Mouse (Mus musculus): ENCODE measurements around the gene Fermt1. TPM values are rescaled to one million over a fixed set of nuclear protein-coding genes. Genes with fewer than 3 reads are reported as not detected.

The Fermt1 gene
- not detected in 4 replicates for total RNA-seq (2023)

DNA sequence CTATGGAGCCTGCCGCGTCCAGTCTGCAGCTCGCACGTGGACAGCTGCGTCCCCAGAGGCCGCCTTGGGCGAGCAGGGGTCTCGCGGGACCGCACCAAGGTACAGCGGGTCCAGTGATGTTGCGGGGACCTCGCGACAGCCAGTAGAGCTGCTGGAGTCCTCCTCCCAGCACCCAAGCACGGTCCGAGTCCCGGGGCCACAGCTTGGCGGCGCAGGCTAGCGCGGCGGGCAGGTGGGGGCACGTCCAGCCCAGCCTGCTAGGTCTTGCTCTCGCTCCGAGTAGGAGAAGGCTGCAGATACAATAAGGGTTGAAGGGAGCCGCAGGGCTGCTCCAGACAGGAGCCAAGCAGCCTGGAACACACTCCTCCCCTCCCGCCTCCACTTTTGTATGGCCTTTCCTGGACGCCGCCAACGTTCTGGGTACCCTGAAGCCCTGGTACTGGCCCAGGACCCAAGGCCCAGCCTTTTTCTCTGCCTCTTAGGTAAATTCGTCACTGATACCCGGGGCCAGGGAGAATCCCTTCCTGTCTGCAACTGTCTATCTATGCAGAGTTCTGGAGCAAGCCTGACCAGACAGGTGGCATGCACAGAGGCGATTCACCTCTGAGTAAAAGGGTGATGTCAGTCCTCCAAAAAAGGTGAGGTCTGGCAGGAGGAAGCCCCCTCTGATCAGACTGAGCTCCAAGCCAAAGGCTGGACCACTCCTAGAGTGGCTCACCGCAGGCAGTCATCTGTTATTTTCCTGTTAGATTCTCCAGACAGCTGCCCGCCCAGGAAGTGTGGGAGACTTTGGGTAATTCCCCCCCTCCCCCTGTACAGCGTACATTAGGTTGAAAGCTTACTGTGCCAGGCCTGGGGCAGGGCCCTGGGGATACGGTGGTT lies at the start of gene Fermt1:
Gene Fermt1 (minus strand): TSS at position 581 of the 882 bp plus-strand sequence.

DNA sequence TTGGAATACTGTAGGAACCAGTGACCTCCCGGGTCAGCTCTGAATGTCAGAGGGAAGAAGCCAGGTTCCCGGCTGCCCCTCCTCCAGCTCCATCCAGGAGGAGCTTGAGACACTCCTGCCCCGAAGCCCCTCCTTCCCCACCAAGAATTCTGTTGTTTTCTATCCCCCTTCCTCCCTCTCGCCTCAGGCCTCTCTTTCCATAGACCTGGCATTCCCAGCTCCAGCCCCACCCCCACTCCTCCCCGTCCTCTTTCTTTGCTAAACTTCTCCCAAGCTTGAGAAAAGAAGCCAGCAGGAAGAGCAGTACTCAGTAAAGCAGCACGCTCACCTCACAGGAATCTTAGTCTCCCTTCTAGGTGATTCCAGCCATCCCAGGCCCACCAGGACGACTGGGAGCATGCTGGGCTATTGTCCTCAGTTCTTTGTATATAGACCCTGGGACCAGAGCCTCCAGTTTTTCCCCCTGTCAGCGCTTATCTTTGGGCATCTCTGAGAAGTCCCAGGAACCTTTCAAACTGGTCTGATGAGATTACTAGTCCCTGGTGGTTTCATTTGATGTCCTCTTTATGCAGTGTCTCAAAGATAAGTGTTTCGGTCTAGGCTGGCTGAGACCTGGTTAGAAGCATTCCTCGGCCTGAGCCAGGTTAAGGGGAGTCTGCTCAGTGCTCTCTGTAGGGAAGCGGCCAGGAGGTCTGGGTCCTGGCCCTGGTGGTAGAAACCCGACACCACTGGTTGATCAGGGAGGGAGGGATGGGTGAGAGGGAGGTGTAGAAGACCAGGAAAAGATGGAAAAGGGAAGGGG lies 64.7 kb downstream of the Fermt1 start, which contains the start of gene Lrrn4:
Gene Lrrn4 (minus strand): TSS at position 48 of the 802 bp plus-strand sequence.

Other genes starting within 250 kb of the Fermt1 start
- gene Chgb, start 164.6 kb downstream of the Fermt1 start, total RNA-seq (2023), result 0.20 TPM in 1 of 4 replicates, not detected in the others
- 38.5 to 43.6 TPM (median 42.8 TPM) in 4 replicates for gene Trmt6, start 129.9 kb downstream of the Fermt1 start, total RNA-seq (2023)
- 4.9 to 9.0 TPM (median 6.9 TPM) in 4 replicates for gene Mcm8, start 129.8 kb downstream of the Fermt1 start, total RNA-seq (2023)
- gene Crls1, start 99.2 kb downstream of the Fermt1 start, total RNA-seq (2023), result 8.0 to 11.7 TPM (median 9.8 TPM) in 4 replicates
- gene Lrrn4, start 65.0 kb downstream of the Fermt1 start, total RNA-seq (2023), result 0.20 to 0.47 TPM (median 0.23 TPM) in 4 replicates

Measured in B cell, adult 62 days (primary cell).